10 mouse cellular contexts compared by ENCODE assay signal in the genomic region with DNA sequence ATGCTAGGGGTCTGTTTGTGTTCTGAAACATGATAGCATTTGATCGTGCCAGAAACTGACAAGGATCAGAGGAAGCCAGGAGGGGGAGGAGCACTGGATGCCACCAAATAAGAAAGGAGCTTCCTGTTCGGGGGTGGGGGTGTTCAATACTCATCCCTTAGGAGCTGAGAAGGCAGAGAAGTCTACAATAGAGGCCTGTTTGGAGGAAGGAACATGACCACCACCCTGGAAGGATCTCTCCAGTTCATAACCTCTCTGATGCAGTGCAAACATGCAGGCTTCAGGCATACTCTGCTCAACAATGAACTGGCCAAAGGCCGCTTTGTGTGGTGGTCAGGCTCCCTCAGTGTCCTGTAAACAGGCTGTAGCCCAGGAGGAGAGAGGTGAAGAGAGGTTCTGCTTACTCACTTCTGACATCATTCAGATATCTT.
DNase-seq lines count a peak whose midpoint lies in the region; ATAC-seq and TF ChIP-seq lines count a peak whose summit lies in the region.
"Had no signal": no experiment of that assay in that cellular context is flagged by ENCODE, and none has a peak within 500 bp of the region (broad histone marks: within the 10 kb centered on the region; RNA-seq: fewer than 3 reads in every experiment).

No protein-coding gene starts in this region.

- no peak for ATAC-seq in heart, embryonic 14.5 days (ENCODE audit: insufficient number of reproducible peaks, insufficient read depth, low FRiP score, low read depth)
- ATAC-seq in embryonic facial prominence, embryonic 13.5 days (ENCODE audit: insufficient number of reproducible peaks, insufficient read depth, low FRiP score, low TSS enrichment, low read depth) = no peak
- peak; percentile 40; the same call in 1 of the 2 replicates for ATAC-seq in liver, embryonic 15.5 days (ENCODE audit: insufficient read depth)

- H3K4me1 ChIP-seq in heart, embryonic 14.5 days (ENCODE audit: control insufficient read depth in 2 of 2, insufficient read depth in 2 of 2, low read length in 2 of 2) = no peaks in the 10 kb centered on the region
- no peaks in the 10 kb centered on the region for H3K4me1 ChIP-seq in heart, adult 2 months (ENCODE audit: control insufficient read depth, insufficient read depth, low read length)
- H3K4me1 ChIP-seq in embryonic facial prominence, embryonic 13.5 days = peaks cover 9% of the 10 kb centered on the region
- H3K4me1 ChIP-seq in liver, embryonic 15.5 days (replicated peaks) = no peaks in the 10 kb centered on the region

- no peaks in the 10 kb centered on the region for H3K27me3 ChIP-seq in heart, embryonic 14.5 days (ENCODE audit: control insufficient read depth, insufficient read depth, low read length)
- H3K27me3 ChIP-seq in heart, adult 2 months (ENCODE audit: control insufficient read depth, insufficient read depth, low read length) = no peaks in the 10 kb centered on the region
- no peaks in the 10 kb centered on the region for H3K27me3 ChIP-seq in embryonic facial prominence, embryonic 13.5 days
- H3K27me3 ChIP-seq in liver, embryonic 15.5 days = no peaks in the 10 kb centered on the region

- H3K4me3 ChIP-seq in heart, embryonic 14.5 days (ENCODE audit: control insufficient read depth in 1 of 2, insufficient read depth in 1 of 2, low read depth in 1 of 2, low read length in 2 of 2) = no peak overlapping the region
- H3K4me3 ChIP-seq in heart, adult 2 months = no peak overlapping the region
- peak overlapping the region; percentile 10; the same call in 1 of the 2 replicates for H3K4me3 ChIP-seq in embryonic facial prominence, embryonic 13.5 days
- no peak overlapping the region for H3K4me3 ChIP-seq in liver, embryonic 15.5 days (replicated peaks)

- H3K9ac ChIP-seq in heart, embryonic 14.5 days (ENCODE audit: low read length) = no peak overlapping the region
- no peak overlapping the region for H3K9ac ChIP-seq in heart, adult 2 months (ENCODE audit: low read depth, low read length)
- H3K9ac ChIP-seq in embryonic facial prominence, embryonic 13.5 days = no peak overlapping the region
- no peak overlapping the region for H3K9ac ChIP-seq in liver, embryonic 15.5 days

- no peaks in the 10 kb centered on the region for H3K79me2 ChIP-seq in heart, adult 2 months (replicated peaks; ENCODE audit: control insufficient read depth, insufficient read depth, low read length)

- peak overlapping the region; percentile 27 for H3K4me2 ChIP-seq in heart, embryonic 14.5 days (ENCODE audit: low read length)
- H3K4me2 ChIP-seq in embryonic facial prominence, embryonic 13.5 days = peak overlapping the region; percentile 34
- peak overlapping the region; percentile 10; the same call in 1 of the 2 replicates for H3K4me2 ChIP-seq in liver, embryonic 15.5 days

- 26% methylated on average over 3 of the region's 3 CpGs for WGBS in heart, embryonic 14.5 days
- WGBS in heart, adult 2 months = 23% methylated on average over 3 of the region's 3 CpGs
- 22% methylated on average over 3 of the region's 3 CpGs for WGBS in embryonic facial prominence, embryonic 13.5 days
- 23% methylated on average over 3 of the region's 3 CpGs for WGBS in liver, embryonic 15.5 days (ENCODE audit: insufficient replicate concordance)

- no peak for TF ChIP-seq POLR2A in heart, adult 2 months (IDR thresholded peaks at IDR 0.05; ENCODE audit: insufficient read depth, low read depth, low read length)

- H3K9me3 ChIP-seq in heart, embryonic 14.5 days (ENCODE audit: control insufficient read depth, low read length) = no peaks in the 10 kb centered on the region
- H3K9me3 ChIP-seq in embryonic facial prominence, embryonic 13.5 days = no peaks in the 10 kb centered on the region
- H3K9me3 ChIP-seq in liver, embryonic 15.5 days (replicated peaks) = no peaks in the 10 kb centered on the region

- no peak for TF ChIP-seq CTCF in heart, adult 2 months (IDR thresholded peaks at IDR 0.05)

- DNase-seq in heart, adult 2 months = no peak
- DNase-seq in ZHBTc4 (ENCODE audit: low read depth, low spot score) = peak; percentile 26
- DNase-seq in left cerebral cortex, adult 9 months (ENCODE audit: low spot score in 2 of 2) = no peak
- DNase-seq in frontal cortex, postnatal 25 days (ENCODE audit: low spot score in 2 of 2) = no peak
- DNase-seq in right cerebral cortex, postnatal 10 days (ENCODE audit: low spot score in 2 of 2) = no peak
- DNase-seq: adrenal gland, adult 8-10 months; gastrocnemius, postnatal 36 days had no signal

- H3K36me3 ChIP-seq in heart, embryonic 14.5 days (ENCODE audit: control insufficient read depth, insufficient read depth, low read length) = no peaks in the 10 kb centered on the region
- no peaks in the 10 kb centered on the region for H3K36me3 ChIP-seq in heart, adult 2 months (ENCODE audit: control insufficient read depth, insufficient read depth, low read length)
- no peaks in the 10 kb centered on the region for H3K36me3 ChIP-seq in embryonic facial prominence, embryonic 13.5 days
- no peaks in the 10 kb centered on the region for H3K36me3 ChIP-seq in liver, embryonic 15.5 days (replicated peaks)

- no peak overlapping the region for H3K27ac ChIP-seq in heart, embryonic 14.5 days (replicated peaks in 1 of 2; ENCODE audit: control insufficient read depth in 1 of 2, insufficient read depth in 1 of 2, low read depth in 2 of 2, low read length in 2 of 2)
- H3K27ac ChIP-seq in heart, adult 2 months = no peak overlapping the region
- H3K27ac ChIP-seq in embryonic facial prominence, embryonic 13.5 days = no peak overlapping the region
- H3K27ac ChIP-seq in liver, embryonic 15.5 days (replicated peaks) = no peak overlapping the region

- no peak for TF ChIP-seq EP300 in heart, adult 2 months (IDR thresholded peaks at IDR 0.05; ENCODE audit: insufficient read depth, low read depth, low read length)

- intact Hi-C loops in heart, adult 2 months (cut with DNase I) = no loop called here
